Mouse (Mus musculus) forebrain, embryonic 16.5 days (tissue): ENCODE measurements around the gene Slc15a1. TPM values are rescaled to one million over a fixed set of nuclear protein-coding genes. Genes with fewer than 3 reads are reported as not detected.

Experiments
- ATAC-seq: fragments of 200-750 bp; cut with Nextera tagmentation; 2 replicates; pipeline ENCODE4 v1.8.0; 2017; ENCODE audit warnings: mild to moderate bottlenecking, moderate library complexity
- H3K27ac ChIP-seq: fragments of 300-500 bp; sonication (generic); 2 replicates; pipeline ENCODE4 v1.5.1; 2014; ENCODE audit warnings: low read length, control low read depth
- H3K27me3 ChIP-seq: fragments of 300-500 bp; sonication (generic); replicated peaks from 2 replicates; pipeline ENCODE4 v1.6.1; 2014; ENCODE audit warnings: low read length; ENCODE audit not compliant: control insufficient read depth, insufficient read depth
- H3K36me3 ChIP-seq: fragments of 300-500 bp; sonication (generic); 2 replicates; pipeline ENCODE4 v1.6.1; 2014; ENCODE audit not compliant: control insufficient read depth, insufficient read depth
- H3K4me1 ChIP-seq: fragments of 300-500 bp; sonication (generic); replicated peaks from 2 replicates; pipeline ENCODE4 v1.6.1; 2014; ENCODE audit warnings: low read length; ENCODE audit not compliant: control insufficient read depth, insufficient read depth
- H3K4me2 ChIP-seq: fragments of 300-500 bp; sonication (generic); 2 replicates; pipeline ENCODE4 v1.6.1; 2014; ENCODE audit warnings: mild to moderate bottlenecking, low read length, control low read depth
- H3K4me3 ChIP-seq: fragments of 300-500 bp; sonication (generic); replicated peaks from 2 replicates; pipeline ENCODE4 v1.5.1; 2014; ENCODE audit warnings: mild to moderate bottlenecking, low read length, control low read depth
- H3K9ac ChIP-seq: fragments of 300-500 bp; sonication (generic); replicated peaks from 2 replicates; pipeline ENCODE4 v1.6.1; 2014; ENCODE audit warnings: low read depth, low read length, control low read depth
- H3K9me3 ChIP-seq: fragments of 300-500 bp; sonication (generic); 2 replicates; pipeline ENCODE4 v1.6.1; 2016; ENCODE audit warnings: low read length; ENCODE audit not compliant: control insufficient read depth
- WGBS: fragments of 180-500 bp; shearing (Covaris S2); extraction: QIAGEN DNeasy Blood & Tissue Kit; methylation state at CpG from one replicate; pipeline ENCODE4 v1.1.7; 2014; 5-methylcytosine and 5-hydroxymethylcytosine counted together
- polyA plus RNA-seq: library from polyadenylated mRNA; unstranded; fragments of >200 nt; fragmentation: Nextera tagmentation; extraction: Ambion mirVana; gene quantifications from 2 replicates; pipeline ENCODE4 v1.2.1, GENCODE M21; 2015

Gene Slc15a1
- polyA plus RNA-seq, 1 experiment from 2014 or later: not detected

GRCm38 (mm10) chr14:121428148-121428547 lies 76.9 kb downstream of the Slc15a1 start:
- Histone ChIP-seq H3K27me3 (no peaks in the 10 kb centered on the region), H3K9me3 (no peaks in the 10 kb centered on the region), H3K27ac (no peak overlapping the region), H3K4me3 (no peak overlapping the region), H3K4me1 (no peaks in the 10 kb centered on the region), H3K9ac (no peak overlapping the region), H3K4me2 (no peak overlapping the region), H3K36me3 (no peaks in the 10 kb centered on the region)
- WGBS: 94% methylated on average over 4 of the region's 4 CpGs
- ATAC-seq: no peak

GRCm38 (mm10) chr14:121426743-121427142 lies 78.3 kb downstream of the Slc15a1 start:
- Histone ChIP-seq H3K36me3 (no peaks in the 10 kb centered on the region), H3K9ac (no peak overlapping the region), H3K4me1 (no peaks in the 10 kb centered on the region), H3K4me2 (no peak overlapping the region), H3K27ac (no peak overlapping the region), H3K9me3 (no peaks in the 10 kb centered on the region), H3K4me3 (no peak overlapping the region), H3K27me3 (no peaks in the 10 kb centered on the region)
- no peak for ATAC-seq

GRCm38 (mm10) chr14:121425004-121425793 lies 79.9 kb downstream of the Slc15a1 start:
- no peak overlapping the region for H3K4me2 ChIP-seq
- no peak for ATAC-seq
- 80% methylated on average over 7 of the region's 7 CpGs for WGBS

GRCm38 (mm10) chr14:121423341-121423751 lies 81.7 kb downstream of the Slc15a1 start:
- Histone ChIP-seq H3K4me1 (no peaks in the 10 kb centered on the region), H3K27ac (no peak overlapping the region), H3K27me3 (no peaks in the 10 kb centered on the region), H3K4me3 (no peak overlapping the region), H3K4me2 (no peak overlapping the region), H3K9me3 (peaks cover 3% of the 10 kb centered on the region; the same call in 1 of the 2 replicates), H3K9ac (no peak overlapping the region), H3K36me3 (no peaks in the 10 kb centered on the region)
- no peak for ATAC-seq
- 49% methylated on average over 7 of the region's 7 CpGs for WGBS

More at GRCm38 (mm10) chr14:121425004-121425793, 79.9 kb downstream of the Slc15a1 start:
- Histone ChIP-seq H3K4me1 (no peaks in the 10 kb centered on the region), H3K27me3 (no peaks in the 10 kb centered on the region), H3K27ac (no peak overlapping the region), H3K9me3 (peaks cover 3% of the 10 kb centered on the region; the same call in 1 of the 2 replicates), H3K4me3 (no peak overlapping the region), H3K9ac (no peak overlapping the region), H3K36me3 (no peaks in the 10 kb centered on the region)

- no peaks in the 10 kb centered on the region for H3K36me3 ChIP-seq
- H3K9ac ChIP-seq: no peak overlapping the region
- no peak overlapping the region for H3K4me3 ChIP-seq
- H3K4me2 ChIP-seq: no peak overlapping the region
- H3K9me3 ChIP-seq: peaks cover 3% of the 10 kb centered on the region; the same call in 1 of the 2 replicates
- no peak for ATAC-seq
- no peaks in the 10 kb centered on the region for H3K27me3 ChIP-seq
- 76% methylated on average over 4 of the region's 4 CpGs for WGBS
- H3K4me1 ChIP-seq: no peaks in the 10 kb centered on the region
- H3K27ac ChIP-seq: no peak overlapping the region
These were observed 82.2 kb downstream of the Slc15a1 start for GRCm38 (mm10) chr14:121422664-121423340.

GRCm38 (mm10) chr14:121422000-121422399 lies 83.1 kb downstream of the Slc15a1 start:
- no peaks in the 10 kb centered on the region for H3K4me1 ChIP-seq
- no peaks in the 10 kb centered on the region for H3K27me3 ChIP-seq
- H3K27ac ChIP-seq: no peak overlapping the region
- no peak overlapping the region for H3K9ac ChIP-seq
- no peaks in the 10 kb centered on the region for H3K36me3 ChIP-seq
- H3K4me3 ChIP-seq: no peak overlapping the region
- ATAC-seq: no peak
- H3K9me3 ChIP-seq: peaks cover 3% of the 10 kb centered on the region; the same call in 1 of the 2 replicates
- H3K4me2 ChIP-seq: no peak overlapping the region
- 97% methylated on average over 4 of the region's 4 CpGs for WGBS

GRCm38 (mm10) chr14:121417594-121417993 lies 87.5 kb downstream of the Slc15a1 start:
- Histone ChIP-seq H3K4me3 (no peak overlapping the region), H3K9ac (no peak overlapping the region), H3K27ac (no peak overlapping the region), H3K4me2 (no peak overlapping the region), H3K27me3 (no peaks in the 10 kb centered on the region), H3K36me3 (no peaks in the 10 kb centered on the region), H3K4me1 (no peaks in the 10 kb centered on the region), H3K9me3 (peaks cover 3% of the 10 kb centered on the region; the same call in 1 of the 2 replicates)
- 76% methylated on average over 5 of the region's 5 CpGs for WGBS
- ATAC-seq: no peak

- no peaks in the 10 kb centered on the region for H3K36me3 ChIP-seq
- 90% methylated on average over 10 of the region's 12 CpGs for WGBS
- no peak overlapping the region for H3K27ac ChIP-seq
- H3K4me3 ChIP-seq: no peak overlapping the region
- ATAC-seq: no peak
- no peak overlapping the region for H3K9ac ChIP-seq
- H3K27me3 ChIP-seq: no peaks in the 10 kb centered on the region
- H3K4me1 ChIP-seq: no peaks in the 10 kb centered on the region
- H3K4me2 ChIP-seq: no peak overlapping the region
- peaks cover 3% of the 10 kb centered on the region; the same call in 1 of the 2 replicates for H3K9me3 ChIP-seq
These were observed 88.3 kb downstream of the Slc15a1 start for GRCm38 (mm10) chr14:121416626-121417319.

- Histone ChIP-seq H3K4me3 (no peak overlapping the region), H3K4me1 (no peaks in the 10 kb centered on the region), H3K27me3 (no peaks in the 10 kb centered on the region), H3K27ac (no peak overlapping the region), H3K9me3 (no peaks in the 10 kb centered on the region), H3K9ac (no peak overlapping the region), H3K4me2 (no peak overlapping the region), H3K36me3 (no peaks in the 10 kb centered on the region)
- ATAC-seq: no peak
- WGBS: 87% methylated on average over 6 of the region's 6 CpGs
These were observed 90.3 kb downstream of the Slc15a1 start for GRCm38 (mm10) chr14:121414635-121415241.
